Mouse (Mus musculus): ENCODE data around the gene Krt76. TPM values are rescaled to one million over a fixed set of nuclear protein-coding genes. Genes with fewer than 3 reads are reported as not detected.

The Krt76 gene
- polyA plus RNA-seq (2015; fragmentation: Nextera tagmentation; extraction: Ambion mirVana), result not detected in 2 replicates

DNA sequence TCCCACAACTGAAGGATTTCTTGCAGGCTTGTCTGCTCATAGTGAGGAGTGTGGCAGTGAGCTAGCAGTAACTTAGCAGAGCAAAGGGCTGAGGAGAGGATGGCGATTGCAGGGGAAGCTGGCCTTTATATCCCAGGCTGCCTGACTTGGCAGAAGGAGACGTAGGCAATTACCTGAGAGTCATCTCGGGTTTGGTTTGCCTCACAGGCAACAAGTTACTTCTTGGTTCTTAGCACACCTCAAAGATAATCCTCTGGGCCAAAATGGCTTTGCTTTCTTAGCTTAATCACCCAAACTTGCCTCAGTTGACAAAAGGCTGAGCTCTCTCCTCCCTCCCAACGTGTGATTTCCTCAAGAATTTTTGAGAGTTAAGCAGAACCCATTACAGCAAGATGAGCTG, at the start of gene Krt76:
Krt76 (minus strand) TSS at position 101 of the 400 bp plus-strand sequence.
- 47% methylated on average over 4 of the region's 4 CpGs for whole genome bisulfite sequencing
- Histone ChIP-seq H3K9me3 (no peaks in the 10 kb centered on the region), H3K27ac (no peak within 1 kb of the TSS), H3K9ac (no peak within 1 kb of the TSS), H3K27me3 (no peaks in the 10 kb centered on the region), H3K4me2 (no peak within 1 kb of the TSS), H3K4me3 (no peak within 1 kb of the TSS), H3K4me1 (no peaks in the 10 kb centered on the region), H3K36me3 (no peaks in the 10 kb centered on the region)
- no peak for ATAC-seq (ENCODE audit: borderline replicate concordance, extremely low read depth, low FRiP score, low TSS enrichment)

DNA sequence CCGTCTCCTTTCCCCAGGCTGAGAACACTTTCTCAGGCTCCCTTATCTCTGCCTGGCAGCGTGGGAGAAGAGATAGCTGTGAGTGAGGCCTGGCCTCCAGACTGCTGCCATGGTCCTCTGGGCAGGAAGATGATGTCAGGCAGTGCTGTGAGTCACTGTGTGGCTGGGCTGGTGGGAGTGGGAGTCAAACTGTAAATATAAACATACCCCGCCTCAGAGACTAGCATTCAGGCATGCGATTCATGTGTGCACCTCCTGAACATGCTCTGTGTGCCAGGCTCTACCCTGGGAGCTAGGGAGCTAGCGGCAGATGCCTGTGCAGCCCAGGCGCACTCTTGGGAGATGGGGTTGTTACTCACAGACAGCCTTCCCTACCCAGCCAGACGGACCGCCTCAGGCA, 49.2 kb upstream of the Krt76 start:
- Histone ChIP-seq H3K36me3 (no peaks in the 10 kb centered on the region), H3K4me2 (no peak overlapping the region), H3K27ac (no peak overlapping the region), H3K4me1 (peaks cover 35% of the 10 kb centered on the region), H3K9me3 (no peaks in the 10 kb centered on the region), H3K27me3 (no peaks in the 10 kb centered on the region), H3K4me3 (no peak overlapping the region), H3K9ac (no peak overlapping the region)
- 35% methylated on average over 8 of the region's 8 CpGs for WGBS
- no peak for ATAC-seq (ENCODE audit: borderline replicate concordance, extremely low read depth, low FRiP score, low TSS enrichment)

DNA sequence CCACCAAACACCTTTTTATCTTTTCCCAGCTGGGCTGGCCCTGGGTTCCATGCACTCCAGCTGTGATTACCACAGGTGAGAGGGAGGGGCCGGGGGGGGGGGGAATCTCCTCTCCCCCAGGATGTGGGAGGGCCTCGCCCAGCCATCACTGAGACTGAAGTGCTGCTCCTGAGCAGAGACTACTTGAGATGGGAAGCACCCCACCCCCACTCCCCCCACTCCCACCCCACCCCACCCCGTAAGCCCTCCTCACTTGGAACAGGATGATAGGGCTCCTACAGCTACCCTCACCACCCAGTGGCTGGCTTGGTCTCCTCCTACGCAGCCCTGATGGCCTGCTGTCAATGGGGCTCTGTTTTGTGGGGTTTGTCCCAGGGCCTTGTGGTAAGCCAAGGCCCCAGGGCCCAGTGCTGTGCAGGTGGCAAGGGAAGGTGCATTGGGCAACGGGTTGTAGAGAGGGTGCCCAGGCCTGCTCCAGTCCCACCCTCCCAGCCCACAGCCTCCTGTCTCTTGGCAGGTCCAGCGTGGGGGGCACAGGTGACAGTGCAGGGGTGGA, 47.6 kb upstream of the Krt76 start, which contains the start of gene Krt79:
Krt79 (minus strand) TSS at position 51 of the 556 bp plus-strand sequence.
- H3K4me1 ChIP-seq, result peaks cover 29% of the 10 kb centered on the region
- H3K27ac ChIP-seq, result peak within 1 kb of the TSS; percentile 31; the same call in 1 of the 2 replicates
- no peak within 1 kb of the TSS for H3K4me2 ChIP-seq
- no peak within 1 kb of the TSS for H3K4me3 ChIP-seq
- no peak within 1 kb of the TSS for H3K9ac ChIP-seq
- ATAC-seq (ENCODE audit: borderline replicate concordance, extremely low read depth, low FRiP score, low TSS enrichment), result no peak
- WGBS, result 38% methylated on average over 6 of the region's 6 CpGs
- no peaks in the 10 kb centered on the region for H3K9me3 ChIP-seq
- no peaks in the 10 kb centered on the region for H3K27me3 ChIP-seq
- H3K36me3 ChIP-seq, result no peaks in the 10 kb centered on the region

DNA sequence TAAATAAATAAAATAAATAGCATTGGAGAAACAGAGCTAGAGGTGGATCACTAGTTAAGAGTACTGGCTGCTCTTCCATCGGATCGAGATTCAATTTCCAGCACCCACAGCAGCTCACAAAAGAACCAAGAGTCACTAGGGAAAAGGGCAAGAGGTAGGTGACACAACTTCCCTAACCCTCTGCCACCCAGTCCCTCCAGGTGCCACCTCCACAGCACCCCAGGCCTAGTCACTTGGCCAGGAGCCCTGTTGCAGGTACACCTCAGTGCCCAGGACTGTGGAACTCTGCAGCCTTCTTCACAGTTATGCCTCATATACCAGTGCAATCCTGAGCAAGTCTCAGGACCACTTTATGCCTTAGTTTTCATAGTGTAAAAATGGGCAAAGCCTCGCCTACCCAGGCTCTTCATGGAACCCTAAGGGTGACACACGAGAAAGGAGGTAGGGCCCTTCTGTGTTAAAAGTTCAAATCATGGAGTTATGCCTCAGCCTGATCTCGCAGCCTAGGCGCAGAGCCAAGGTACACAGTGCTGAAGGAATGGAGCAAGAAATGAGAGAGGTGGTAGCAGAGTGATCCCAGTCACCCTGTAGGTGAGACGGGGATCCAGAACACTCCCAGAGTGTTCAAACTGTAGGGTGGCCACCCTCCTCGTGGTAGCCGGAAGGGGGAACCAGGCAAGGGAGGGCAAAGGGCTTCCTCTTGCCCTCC, 46.0 kb upstream of the Krt76 start:
- no peak for ATAC-seq (ENCODE audit: borderline replicate concordance, extremely low read depth, low FRiP score, low TSS enrichment)
- Histone ChIP-seq H3K4me3 (no peak overlapping the region), H3K36me3 (no peaks in the 10 kb centered on the region), H3K4me2 (no peak overlapping the region), H3K9me3 (no peaks in the 10 kb centered on the region), H3K27me3 (no peaks in the 10 kb centered on the region), H3K27ac (peak overlapping the region; percentile 31; the same call in 1 of the 2 replicates), H3K4me1 (peaks cover 21% of the 10 kb centered on the region), H3K9ac (no peak overlapping the region)
- WGBS, result 67% methylated on average over 9 of the region's 9 CpGs

DNA sequence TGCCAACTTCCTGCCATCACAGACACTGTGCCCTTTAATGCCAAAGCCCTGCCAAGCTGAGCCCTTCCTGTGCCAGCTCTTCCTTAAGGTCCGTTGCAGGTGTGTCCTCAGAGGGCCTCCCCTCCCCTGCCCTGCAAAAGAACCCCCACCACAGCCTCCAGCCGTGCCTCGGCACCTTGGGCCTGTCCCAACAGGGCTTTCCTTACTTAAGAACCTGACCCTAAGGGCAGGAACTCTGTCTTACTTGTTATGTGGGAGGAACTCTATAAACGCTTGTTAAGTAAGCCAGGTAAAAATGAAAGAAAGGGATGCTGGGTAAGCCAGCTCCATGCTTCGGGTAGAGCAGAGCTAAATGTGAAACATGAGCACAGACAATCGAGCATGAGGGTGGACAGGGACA, 40.3 kb upstream of the Krt76 start:
- Histone ChIP-seq H3K4me2 (no peak overlapping the region), H3K9me3 (no peaks in the 10 kb centered on the region), H3K27ac (no peak overlapping the region), H3K27me3 (peaks cover 10% of the 10 kb centered on the region; the same call in 1 of the 2 replicates), H3K4me3 (no peak overlapping the region), H3K9ac (no peak overlapping the region), H3K4me1 (peaks cover 11% of the 10 kb centered on the region; the same call in 1 of the 2 replicates), H3K36me3 (no peaks in the 10 kb centered on the region)
- WGBS, result 59% methylated on average over 6 of the region's 6 CpGs
- ATAC-seq (ENCODE audit: borderline replicate concordance, extremely low read depth, low FRiP score, low TSS enrichment), result no peak

DNA sequence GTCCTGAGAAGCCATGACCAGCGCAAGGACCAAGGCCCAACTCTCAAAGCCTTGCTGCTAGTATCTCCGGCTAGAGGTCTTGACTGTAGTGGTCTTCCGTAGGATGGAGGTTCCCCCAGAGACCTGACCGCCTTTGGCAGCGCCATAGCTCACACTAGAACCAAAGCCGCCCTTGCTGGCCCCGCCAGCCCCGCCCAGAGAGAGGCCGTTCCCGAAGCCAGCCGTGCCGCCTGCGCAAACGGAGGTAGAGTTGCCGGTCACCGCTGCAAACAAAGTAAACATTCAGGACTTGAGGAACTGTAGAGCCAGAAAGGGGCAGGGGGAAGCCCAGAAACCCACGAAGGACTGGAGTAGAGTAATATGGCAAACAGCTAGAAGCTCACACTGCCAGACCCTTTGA, 36.9 kb upstream of the Krt76 start:
- Histone ChIP-seq H3K27ac (no peak overlapping the region), H3K9ac (no peak overlapping the region), H3K4me3 (peak overlapping the region; percentile 8), H3K4me1 (peaks cover 11% of the 10 kb centered on the region; the same call in 1 of the 2 replicates), H3K27me3 (peaks cover 10% of the 10 kb centered on the region; the same call in 1 of the 2 replicates), H3K9me3 (no peaks in the 10 kb centered on the region), H3K4me2 (peak overlapping the region; percentile 42), H3K36me3 (no peaks in the 10 kb centered on the region)
- ATAC-seq (ENCODE audit: borderline replicate concordance, extremely low read depth, low FRiP score, low TSS enrichment), result no peak
- WGBS, result 4% methylated on average over 17 of the region's 17 CpGs

DNA sequence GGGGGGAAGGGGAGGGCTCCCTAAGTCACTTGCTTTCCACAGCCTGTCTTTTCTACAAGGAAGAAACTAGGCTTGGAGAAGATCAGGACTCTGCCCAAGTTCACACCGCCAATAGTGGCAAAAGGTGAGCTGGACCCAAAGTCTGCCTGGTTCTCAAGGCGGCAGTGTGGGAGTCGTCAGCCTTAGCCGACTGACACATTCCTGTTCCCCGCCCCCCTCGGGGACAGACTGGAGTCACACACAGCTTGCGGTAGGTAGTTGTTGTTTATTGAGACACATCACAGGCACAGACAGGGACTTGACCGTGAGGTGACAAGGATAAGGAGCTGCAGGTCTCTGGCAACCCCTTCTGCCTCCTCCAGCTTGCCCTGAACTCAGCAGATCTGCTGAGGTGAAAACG, 36.4 kb upstream of the Krt76 start:
- H3K27ac ChIP-seq, result no peak overlapping the region
- H3K4me3 ChIP-seq, result no peak overlapping the region
- no peak for ATAC-seq (ENCODE audit: borderline replicate concordance, extremely low read depth, low FRiP score, low TSS enrichment)
- peaks cover 10% of the 10 kb centered on the region; the same call in 1 of the 2 replicates for H3K27me3 ChIP-seq
- no peaks in the 10 kb centered on the region for H3K36me3 ChIP-seq
- peaks cover 11% of the 10 kb centered on the region; the same call in 1 of the 2 replicates for H3K4me1 ChIP-seq
- peak overlapping the region; percentile 42 for H3K4me2 ChIP-seq
- H3K9me3 ChIP-seq, result no peaks in the 10 kb centered on the region
- WGBS, result 9% methylated on average over 9 of the region's 9 CpGs
- no peak overlapping the region for H3K9ac ChIP-seq

DNA sequence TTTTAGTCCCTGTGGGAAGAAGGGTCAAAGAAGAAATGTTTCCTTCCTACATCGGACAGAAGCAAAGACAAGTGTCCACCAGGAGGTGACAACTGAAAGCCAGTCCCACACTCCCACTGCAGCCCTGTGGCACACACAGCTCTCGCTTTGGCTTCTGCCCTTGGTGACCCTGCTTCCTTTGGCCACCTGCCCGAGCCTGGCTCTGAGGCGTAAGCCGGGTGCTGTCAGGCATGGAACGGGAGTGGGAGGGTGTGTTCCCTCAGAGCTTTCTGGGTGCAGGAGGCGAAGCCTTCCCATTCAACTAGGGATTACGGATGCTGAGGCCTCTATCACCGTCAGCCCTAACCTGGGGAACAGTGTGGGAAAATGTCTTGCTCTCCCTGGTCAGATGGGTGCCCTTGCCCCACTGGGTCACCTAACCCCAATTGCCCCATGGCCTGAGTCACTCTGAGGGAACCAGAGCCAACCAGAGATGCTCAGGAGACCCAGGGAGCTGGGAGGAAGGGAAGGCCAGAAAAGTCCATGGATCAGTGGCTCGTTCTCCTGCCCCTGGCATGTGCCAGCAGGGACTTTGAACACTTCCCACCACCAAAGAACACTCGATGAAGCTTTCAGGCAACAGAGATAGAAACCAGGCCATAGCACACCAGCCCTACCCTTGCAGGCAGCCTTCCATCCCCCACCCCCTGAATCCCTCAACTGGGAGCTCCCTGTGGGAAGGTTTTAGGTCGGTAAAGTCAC, 34.8 kb upstream of the Krt76 start:
- Histone ChIP-seq H3K4me2 (no peak overlapping the region), H3K36me3 (no peaks in the 10 kb centered on the region), H3K27me3 (peaks cover 10% of the 10 kb centered on the region; the same call in 1 of the 2 replicates), H3K27ac (no peak overlapping the region), H3K4me1 (peaks cover 11% of the 10 kb centered on the region; the same call in 1 of the 2 replicates), H3K4me3 (no peak overlapping the region), H3K9ac (no peak overlapping the region), H3K9me3 (no peaks in the 10 kb centered on the region)
- no peak for ATAC-seq (ENCODE audit: borderline replicate concordance, extremely low read depth, low FRiP score, low TSS enrichment)
- 62% methylated on average over 12 of the region's 12 CpGs for WGBS

DNA sequence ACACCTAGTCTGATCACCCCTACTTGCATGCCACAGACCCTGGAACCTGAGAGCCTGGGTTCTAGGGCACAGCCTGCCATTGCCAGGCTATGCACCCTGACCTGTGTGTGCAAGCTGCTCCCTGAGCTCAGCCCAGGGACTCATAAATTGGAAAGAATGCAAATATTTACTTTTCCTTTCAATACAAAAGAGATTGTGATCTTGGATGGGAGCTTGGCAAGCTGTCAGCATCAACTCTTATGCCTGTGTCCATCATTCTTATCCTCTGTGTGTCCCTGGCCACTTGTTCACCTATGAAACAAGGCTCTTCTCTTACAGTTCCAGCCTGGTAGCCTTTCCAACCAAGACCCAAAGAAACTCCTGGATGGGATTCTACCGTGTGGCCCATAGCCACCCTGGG, 32.3 kb upstream of the Krt76 start:
- peaks cover 3% of the 10 kb centered on the region; the same call in 1 of the 2 replicates for H3K27me3 ChIP-seq
- no peak overlapping the region for H3K4me2 ChIP-seq
- H3K36me3 ChIP-seq, result no peaks in the 10 kb centered on the region
- no peak overlapping the region for H3K9ac ChIP-seq
- H3K9me3 ChIP-seq, result no peaks in the 10 kb centered on the region
- H3K27ac ChIP-seq, result no peak overlapping the region
- H3K4me1 ChIP-seq, result peaks cover 11% of the 10 kb centered on the region; the same call in 1 of the 2 replicates
- H3K4me3 ChIP-seq, result no peak overlapping the region
- ATAC-seq (ENCODE audit: borderline replicate concordance, extremely low read depth, low FRiP score, low TSS enrichment), result no peak
- 76% methylated on average over 1 of the region's 1 CpGs for WGBS

DNA sequence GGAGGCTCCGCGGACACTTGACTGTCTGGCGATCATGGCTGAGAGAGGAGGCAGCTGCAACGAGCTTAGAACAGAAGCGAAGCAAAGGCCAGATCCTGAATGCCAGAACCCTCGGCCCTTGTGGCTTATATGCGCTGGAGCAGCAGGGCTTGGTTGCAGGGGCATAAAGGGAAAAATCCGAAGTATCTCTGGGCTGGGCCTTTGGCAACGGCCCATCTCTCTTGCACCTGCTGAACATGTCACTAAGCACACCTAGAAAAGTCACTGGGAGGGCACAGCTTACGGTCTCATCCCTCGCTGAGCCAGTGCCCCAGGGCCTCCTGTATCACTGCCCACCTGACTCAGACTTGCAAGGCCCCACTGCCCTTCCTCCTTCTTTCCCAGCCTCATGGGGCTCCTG, 31.9 kb upstream of the Krt76 start, which contains the start of gene Krt4:
Krt4 (minus strand) TSS at position 101 of the 400 bp plus-strand sequence.
- 61% methylated on average over 11 of the region's 11 CpGs for WGBS

DNA sequence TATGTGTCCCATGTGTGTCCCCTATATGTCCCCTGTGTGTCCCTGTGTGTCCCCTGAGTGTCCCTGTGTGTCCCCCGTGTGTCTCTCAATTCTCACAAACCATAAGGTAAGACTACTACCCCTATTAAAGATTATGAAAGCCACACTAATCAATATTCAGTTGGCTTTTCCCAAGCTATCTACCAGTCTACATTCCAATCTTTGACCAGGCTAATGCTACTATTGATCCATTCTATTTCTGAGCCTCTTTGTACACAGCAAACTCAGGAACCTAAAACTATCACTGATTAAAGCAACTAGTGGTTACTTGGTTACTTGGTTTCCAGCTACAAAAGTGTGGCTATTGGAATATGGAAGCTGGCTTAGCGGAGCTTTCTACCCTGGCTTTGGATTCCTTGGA, 29.6 kb upstream of the Krt76 start:
- WGBS, result 88% methylated on average over 2 of the region's 2 CpGs
- no peak for ATAC-seq (ENCODE audit: borderline replicate concordance, extremely low read depth, low FRiP score, low TSS enrichment)
- no peaks in the 10 kb centered on the region for H3K27me3 ChIP-seq
- no peaks in the 10 kb centered on the region for H3K9me3 ChIP-seq
- no peaks in the 10 kb centered on the region for H3K36me3 ChIP-seq
- no peak overlapping the region for H3K9ac ChIP-seq
- no peaks in the 10 kb centered on the region for H3K4me1 ChIP-seq
- H3K4me2 ChIP-seq, result no peak overlapping the region
- H3K27ac ChIP-seq, result no peak overlapping the region
- no peak overlapping the region for H3K4me3 ChIP-seq

More for the DNA sequence above, 31.9 kb upstream of the Krt76 start, which contains the start of gene Krt4:
- no peak within 1 kb of the TSS for H3K9ac ChIP-seq
- no peaks in the 10 kb centered on the region for H3K36me3 ChIP-seq
- ATAC-seq (ENCODE audit: borderline replicate concordance, extremely low read depth, low FRiP score, low TSS enrichment), result no peak
- H3K9me3 ChIP-seq, result no peaks in the 10 kb centered on the region
- peaks cover 7% of the 10 kb centered on the region; the same call in 1 of the 2 replicates for H3K4me1 ChIP-seq
- H3K27ac ChIP-seq, result no peak within 1 kb of the TSS
- no peak within 1 kb of the TSS for H3K4me2 ChIP-seq
- no peak within 1 kb of the TSS for H3K4me3 ChIP-seq
- H3K27me3 ChIP-seq, result no peaks in the 10 kb centered on the region
